Mouse (Mus musculus) adrenal gland, postnatal 10 days (tissue): Measurements from ENCODE around the gene Cxcr5. TPM values are rescaled to one million over a fixed set of nuclear protein-coding genes. Genes with fewer than 3 reads are reported as not detected.

Experiments
- DNase-seq: peaks from one replicate; pipeline ENCODE4 v3.0.0; 2021; ENCODE audit warnings: mixed read lengths
- total RNA-seq, 2 experiments: library from RNA; stranded (reverse); gene quantifications; 2 replicates each; pipeline ENCODE4 v1.2.3; 2021

Cxcr5 gene
- total RNA-seq, 2 experiments from 2014 or later: 1.0 to 1.4 TPM

GRCm38 (mm10) chr9:44509487-44510354 is 52.0 kb downstream of the Cxcr5 start:
- peak; percentile 96 for DNase-seq

- no peak for DNase-seq
These were observed 52.8 kb downstream of the Cxcr5 start for GRCm38 (mm10) chr9:44508721-44509486.

- DNase-seq: no peak
These were observed 53.5 kb downstream of the Cxcr5 start for GRCm38 (mm10) chr9:44508124-44508619.

GRCm38 (mm10) chr9:44507345-44507744 is 54.3 kb downstream of the Cxcr5 start:
- peak; percentile 14 for DNase-seq

- no peak for DNase-seq
These were observed 55.1 kb downstream of the Cxcr5 start for GRCm38 (mm10) chr9:44506566-44506965.

GRCm38 (mm10) chr9:44505824-44506467 is 55.7 kb downstream of the Cxcr5 start:
- peak; percentile 15 for DNase-seq

- no peak for DNase-seq
These were observed 56.5 kb downstream of the Cxcr5 start for GRCm38 (mm10) chr9:44504893-44505823.

GRCm38 (mm10) chr9:44502006-44502405 is 59.7 kb downstream of the Cxcr5 start:
- DNase-seq: peak; percentile 88

GRCm38 (mm10) chr9:44501206-44501879 is 60.3 kb downstream of the Cxcr5 start:
- DNase-seq: peak; percentile 10

GRCm38 (mm10) chr9:44500638-44501175 is 61.0 kb downstream of the Cxcr5 start:
- DNase-seq: no peak

GRCm38 (mm10) chr9:44500163-44500533 is 61.5 kb downstream of the Cxcr5 start:
- DNase-seq: peak; percentile 17

GRCm38 (mm10) chr9:44499356-44500162 is 62.1 kb downstream of the Cxcr5 start:
- peak; percentile 67 for DNase-seq

GRCm38 (mm10) chr9:44498421-44499355 is 63.0 kb downstream of the Cxcr5 start:
- peak; percentile 83 for DNase-seq

GRCm38 (mm10) chr9:44497624-44498377 is 63.9 kb downstream of the Cxcr5 start:
- peak; percentile 54 for DNase-seq

GRCm38 (mm10) chr9:44496803-44497461 is 64.7 kb downstream of the Cxcr5 start:
- peak; percentile 19 for DNase-seq

- DNase-seq: no peak
These were observed 65.8 kb downstream of the Cxcr5 start for GRCm38 (mm10) chr9:44495810-44496344.
